Mouse (Mus musculus) bone marrow macrophage, adult 2 months (primary cell): Measurements from ENCODE around the gene Spink2. TPM values are rescaled to one million over a fixed set of nuclear protein-coding genes. Genes with fewer than 3 reads are reported as not detected.

ENCODE experiments used
- H3K27ac ChIP-seq: 2 replicates; pipeline ENCODE4 v1.5.1; 2012; ENCODE audit warnings: low read depth, low read length; ENCODE audit not compliant: insufficient read depth
- H3K4me1 ChIP-seq: 2 replicates; pipeline ENCODE4 v1.6.1; 2012; ENCODE audit warnings: low read length; ENCODE audit not compliant: control insufficient read depth, insufficient read depth
- H3K4me3 ChIP-seq: 2 replicates; pipeline ENCODE4 v1.5.1; 2012; ENCODE audit warnings: mild to moderate bottlenecking, low read length, moderate library complexity; ENCODE audit not compliant: insufficient read depth
- CTCF ChIP-seq: IDR thresholded peaks from 2 replicates; pipeline ENCODE4 v1.5.1; 2012; ENCODE audit warnings: low read depth, mild to moderate bottlenecking, low read length, moderate library complexity
- POLR2A ChIP-seq: IDR thresholded peaks from 2 replicates; pipeline ENCODE4 v1.6.1; 2012; ENCODE audit warnings: mild to moderate bottlenecking, low read depth, low read length, borderline replicate concordance
- polyA plus RNA-seq: library from polyadenylated mRNA; stranded (reverse); fragments of >200 nt; gene quantifications from 2 replicates; pipeline ENCODE4 v1.2.4, GENCODE M21; 2012; ENCODE audit not compliant: missing spikeins, insufficient read depth, insufficient read length

The Spink2 gene
- polyA plus RNA-seq, 1 experiment, result not detected

DNA sequence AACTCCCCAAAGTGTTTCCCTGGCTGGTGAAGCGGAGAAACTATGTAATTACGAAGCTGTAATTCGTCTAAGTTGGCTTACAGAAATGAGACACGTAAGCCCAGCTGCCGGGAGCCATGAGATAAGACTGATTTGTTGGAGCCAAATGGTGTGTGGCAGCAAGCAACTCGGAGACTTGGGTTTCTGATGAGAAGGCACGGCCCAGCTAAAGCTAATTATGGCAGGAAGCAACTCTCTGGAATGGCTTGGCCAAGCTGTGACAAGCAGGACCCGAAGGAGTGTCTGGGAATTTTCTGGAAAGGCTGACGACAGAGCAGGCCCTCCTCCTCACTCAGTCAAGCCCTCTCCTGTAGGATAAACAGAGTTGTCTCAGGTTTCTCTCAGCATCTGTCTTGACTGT, 33.3 kb downstream of the Spink2 start:
- no peak overlapping the region for H3K27ac ChIP-seq

DNA sequence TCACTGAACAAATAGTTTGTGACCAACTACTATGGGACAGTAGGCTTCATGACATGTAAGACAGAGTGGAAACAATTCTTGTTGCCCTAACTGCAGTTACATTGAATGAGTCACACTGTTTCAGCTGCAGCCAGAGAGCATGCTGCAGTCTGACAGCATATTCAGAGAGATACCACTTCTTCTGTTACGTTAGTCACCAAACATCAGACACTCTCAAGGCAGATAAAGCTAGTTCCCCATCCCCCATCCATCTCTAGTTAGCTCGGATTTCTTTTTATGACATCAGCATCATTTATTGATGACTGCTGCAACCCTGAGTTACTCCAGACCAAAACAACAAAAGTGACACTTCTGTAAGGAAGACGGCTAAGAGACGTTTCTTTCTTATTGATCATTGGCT, 36.5 kb downstream of the Spink2 start:
- no peak overlapping the region for H3K4me3 ChIP-seq
- H3K27ac ChIP-seq, result no peak overlapping the region
- no peaks in the 10 kb centered on the region for H3K4me1 ChIP-seq
- TF ChIP-seq CTCF (no peak), POLR2A (no peak)

More for the DNA sequence above, 33.3 kb downstream of the Spink2 start:
- no peak overlapping the region for H3K4me3 ChIP-seq
- H3K4me1 ChIP-seq, result no peaks in the 10 kb centered on the region
- TF ChIP-seq CTCF, result no peak
- no peak for TF ChIP-seq POLR2A

DNA sequence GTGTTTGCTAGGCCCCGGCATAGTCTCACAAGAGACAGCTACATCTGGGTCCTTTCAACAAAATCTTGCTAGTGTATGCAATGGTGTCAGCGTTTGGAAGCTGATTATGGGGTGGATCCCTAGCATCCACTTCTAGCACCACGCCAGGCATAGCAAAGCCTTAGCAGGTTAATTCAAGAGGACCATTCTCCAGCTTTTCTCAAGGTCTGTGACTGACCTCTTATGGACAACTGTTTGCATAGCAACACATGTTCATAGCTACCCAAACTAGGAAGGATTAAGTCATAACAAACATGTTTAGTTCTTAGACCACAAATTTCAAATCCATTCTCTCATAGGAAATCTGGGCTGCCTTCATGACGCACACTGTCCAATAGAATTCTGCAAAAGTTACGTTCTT, 40.7 kb downstream of the Spink2 start:
- TF ChIP-seq POLR2A (no peak), CTCF (no peak)
- no peak overlapping the region for H3K4me3 ChIP-seq
- H3K27ac ChIP-seq, result no peak overlapping the region
- no peaks in the 10 kb centered on the region; the same call in 1 of the 2 replicates for H3K4me1 ChIP-seq

DNA sequence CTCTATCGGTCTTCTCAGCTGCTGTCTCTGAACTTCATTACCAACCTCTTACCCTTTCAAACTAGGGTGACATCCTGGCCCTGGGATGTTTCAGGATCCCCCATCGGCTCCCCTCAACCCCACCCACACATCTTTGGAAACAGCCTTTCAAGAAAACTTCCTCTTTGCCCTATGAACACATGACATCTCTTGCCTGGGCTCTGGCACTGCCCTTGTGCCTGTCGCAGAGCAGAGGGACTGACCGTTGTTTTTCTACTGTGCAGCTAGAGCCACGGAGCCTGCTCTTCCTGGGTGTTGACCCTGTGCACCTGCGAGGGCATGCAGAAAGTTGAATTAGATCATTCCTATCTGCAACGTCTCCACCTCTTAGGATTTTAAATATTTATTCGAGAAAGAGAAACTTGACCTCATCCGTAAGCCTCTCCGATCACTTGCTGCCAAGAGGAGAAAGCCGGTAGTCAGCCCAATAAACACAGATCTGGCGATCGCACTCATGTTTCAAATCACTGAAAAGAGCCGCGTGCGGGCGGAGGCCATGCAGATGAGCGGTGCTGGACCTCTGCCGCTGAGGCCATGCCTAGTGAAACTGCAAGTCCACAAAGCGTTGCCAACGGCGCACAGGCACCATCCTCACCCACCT, 43.8 kb downstream of the Spink2 start:
- Histone ChIP-seq H3K4me1 (no peaks in the 10 kb centered on the region; the same call in 1 of the 2 replicates), H3K4me3 (no peak overlapping the region), H3K27ac (no peak overlapping the region)
- no peak for TF ChIP-seq CTCF
- no peak for TF ChIP-seq POLR2A

DNA sequence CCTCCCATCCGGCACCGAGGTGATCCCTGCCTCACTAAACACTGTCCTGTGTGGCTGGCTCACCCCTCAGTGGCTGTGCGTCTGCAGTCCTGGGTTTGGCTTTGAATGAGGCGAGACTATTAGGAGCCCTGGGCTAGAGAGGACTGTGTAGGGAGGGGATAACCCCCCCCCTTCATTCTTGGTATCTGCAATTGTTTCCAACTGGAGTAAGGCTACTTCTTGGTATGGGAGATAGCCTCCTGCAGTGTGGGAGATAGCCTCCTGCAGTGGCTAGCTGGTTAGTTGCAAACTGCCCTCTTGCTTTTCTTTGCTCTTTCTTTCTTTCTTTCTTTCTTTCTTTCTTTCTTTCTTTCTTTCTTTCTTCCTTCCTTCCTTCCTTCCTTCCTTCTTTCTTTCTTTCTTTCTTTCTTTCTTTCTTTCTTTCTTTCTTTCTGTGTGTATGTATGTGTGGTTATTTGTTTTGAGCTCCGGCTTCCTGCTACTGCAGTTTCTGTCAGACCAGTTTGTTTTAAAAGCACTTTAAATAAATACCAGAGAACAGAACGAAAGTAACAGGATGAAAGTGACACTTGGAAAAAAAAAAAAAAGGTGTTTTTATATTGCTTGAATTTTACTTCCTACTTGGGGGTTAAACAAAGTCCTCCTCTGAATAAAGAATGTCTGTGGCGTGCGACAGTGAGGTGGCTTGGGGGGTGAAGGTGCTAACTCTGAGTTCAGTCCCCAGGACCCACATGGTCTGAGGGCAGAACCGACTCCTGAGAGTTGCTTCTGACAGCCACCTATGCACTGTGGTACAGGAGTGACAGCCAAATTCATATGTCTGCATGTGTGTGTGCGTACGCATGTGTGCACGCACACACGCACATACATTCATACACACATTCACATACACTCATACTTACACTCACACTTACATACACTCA, 45.3 kb downstream of the Spink2 start:
- Histone ChIP-seq H3K27ac (no peak overlapping the region), H3K4me1 (no peaks in the 10 kb centered on the region; the same call in 1 of the 2 replicates), H3K4me3 (no peak overlapping the region)
- TF ChIP-seq CTCF, result no peak
- TF ChIP-seq POLR2A, result no peak

DNA sequence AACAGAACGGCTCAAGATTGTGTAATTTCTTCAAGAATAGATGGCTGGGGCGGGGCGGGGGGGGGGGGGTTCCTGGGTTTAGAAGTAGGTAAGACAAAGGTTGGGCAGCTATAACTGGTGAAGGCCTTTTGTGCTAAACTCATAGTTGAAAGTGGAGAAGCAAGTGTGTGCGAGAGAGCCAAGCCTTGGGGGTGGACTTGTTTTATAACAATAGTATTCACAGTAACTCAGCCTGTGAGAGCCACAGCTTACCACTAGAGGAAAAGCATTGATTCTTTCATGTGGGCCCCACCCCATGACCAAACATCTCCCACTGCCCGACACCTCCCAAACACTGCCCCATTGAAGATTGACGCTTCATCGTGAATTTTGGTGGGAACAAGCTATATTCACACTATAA, 47.7 kb downstream of the Spink2 start:
- TF ChIP-seq CTCF (no peak), POLR2A (no peak)
- Histone ChIP-seq H3K4me3 (no peak overlapping the region), H3K4me1 (no peaks in the 10 kb centered on the region; the same call in 1 of the 2 replicates), H3K27ac (no peak overlapping the region)

DNA sequence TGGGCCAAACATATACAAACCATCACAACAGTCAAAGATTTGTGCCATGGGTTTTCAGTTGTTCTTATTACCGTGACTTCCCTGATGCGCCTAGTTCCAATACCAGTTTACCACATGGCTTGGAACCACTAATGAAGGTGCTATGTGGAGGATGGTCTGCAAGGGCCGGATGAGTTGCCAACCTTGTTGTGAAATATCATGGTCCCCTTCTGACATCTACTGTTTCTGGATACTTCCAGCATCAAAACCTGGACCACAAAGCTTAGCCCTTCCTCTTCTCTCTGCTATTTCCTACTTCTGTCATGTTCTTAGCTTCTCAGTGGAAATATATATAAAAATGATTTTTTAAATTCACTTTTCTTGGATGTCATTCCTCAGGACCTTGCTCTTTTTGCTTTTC, 48.7 kb downstream of the Spink2 start:
- H3K4me1 ChIP-seq, result no peaks in the 10 kb centered on the region; the same call in 1 of the 2 replicates
- H3K4me3 ChIP-seq, result no peak overlapping the region
- TF ChIP-seq POLR2A (no peak), CTCF (no peak)
- H3K27ac ChIP-seq, result no peak overlapping the region

DNA sequence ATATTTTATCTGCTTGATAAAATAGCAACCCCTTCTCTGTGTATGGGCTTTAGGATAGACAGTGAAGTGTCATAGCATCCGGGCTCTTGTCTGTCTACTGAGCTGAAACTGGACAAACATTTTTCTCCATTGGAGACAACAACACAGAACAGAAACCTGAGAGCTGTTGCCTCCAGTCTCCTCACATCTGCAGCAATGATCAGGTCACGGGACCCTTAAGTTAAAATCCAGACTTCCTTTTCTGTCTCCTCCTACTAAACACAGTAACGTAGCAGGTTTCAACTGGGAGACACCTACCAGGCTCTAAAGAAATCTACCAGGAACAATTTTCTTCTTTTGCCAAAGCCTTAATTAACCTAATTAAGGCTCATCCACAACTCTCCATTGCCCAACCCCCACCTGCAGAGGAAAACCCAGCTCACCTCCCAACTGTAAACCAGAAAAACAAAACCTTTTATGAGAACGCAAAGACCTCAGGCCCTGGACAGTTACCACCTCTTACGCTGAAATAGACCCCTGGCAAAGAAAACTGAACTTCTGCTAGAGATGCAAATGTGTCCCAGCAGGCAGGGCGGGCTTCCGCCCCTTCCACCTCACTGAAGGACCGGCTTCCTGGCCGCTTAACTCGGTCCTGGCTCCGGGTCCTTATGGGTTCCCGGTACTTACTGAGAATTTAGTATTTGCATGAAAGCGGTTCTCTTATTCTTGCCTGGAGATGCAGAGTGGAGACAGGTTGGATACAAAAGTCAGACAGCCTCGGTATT, 53.3 kb downstream of the Spink2 start:
- Histone ChIP-seq H3K27ac (no peak overlapping the region), H3K4me3 (no peak overlapping the region), H3K4me1 (no peaks in the 10 kb centered on the region)
- TF ChIP-seq CTCF (no peak), POLR2A (no peak)

DNA sequence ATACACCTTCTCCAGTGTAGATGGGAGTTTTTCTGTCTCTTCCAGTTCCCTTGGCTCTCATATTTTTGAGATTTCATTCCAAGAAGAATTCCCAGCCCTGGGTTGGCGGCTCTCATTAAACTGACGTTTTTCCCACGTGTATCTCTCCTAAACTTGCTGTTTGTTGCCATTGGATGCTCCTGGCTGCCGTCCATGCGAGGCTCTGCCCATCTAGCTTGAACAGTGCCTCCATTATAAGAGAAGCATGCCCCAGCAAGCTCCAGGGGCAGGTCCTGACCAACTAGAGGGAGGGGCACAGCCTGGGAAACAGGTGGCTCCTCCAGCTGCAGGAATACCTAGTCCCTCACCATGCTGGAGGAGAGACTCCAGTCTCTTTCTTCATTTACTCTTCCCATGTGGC, 54.3 kb downstream of the Spink2 start:
- TF ChIP-seq POLR2A, result no peak
- no peak for TF ChIP-seq CTCF
- Histone ChIP-seq H3K4me1 (no peaks in the 10 kb centered on the region), H3K27ac (no peak overlapping the region), H3K4me3 (no peak overlapping the region)
